8 mouse cellular contexts compared by ENCODE assay signal in the genomic region with DNA sequence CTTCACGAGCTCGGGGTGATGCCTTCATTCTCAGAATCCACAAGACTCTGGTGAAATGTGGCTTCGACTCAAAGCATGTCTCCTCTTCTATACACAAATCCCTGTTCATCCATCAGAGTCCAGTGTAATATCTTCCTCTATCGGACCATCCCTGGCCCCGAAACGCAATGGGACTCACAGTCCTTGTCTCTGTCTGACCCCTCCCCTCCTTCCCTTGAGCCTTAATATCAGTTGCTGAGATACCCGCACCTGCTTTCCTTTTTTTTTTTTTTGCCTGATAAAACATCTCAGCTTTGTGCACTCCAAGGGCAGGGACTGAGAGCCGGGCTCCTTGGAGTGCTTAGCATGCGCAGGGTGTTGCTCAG. TPM values are rescaled to one million over a fixed set of nuclear protein-coding genes. Genes with fewer than 3 reads are reported as not detected.
A peak's percentile ranks its signal among the peaks of the same experiment; 100 is the strongest.
DNase-seq lines count a peak whose midpoint lies in the region; ATAC-seq and TF ChIP-seq lines count a peak whose summit lies in the region.

No protein-coding gene starts in this region.

- DNase-seq in heart, postnatal 0 days (ENCODE audit: low spot score), result no peak
- DNase-seq in heart, adult 11 months, result no peak
- DNase-seq in left cerebral cortex, postnatal 10 days (ENCODE audit: extremely low spot score in 1 of 2, low spot score in 2 of 2), result no peak
- DNase-seq in urinary bladder, adult 2 months (ENCODE audit: low spot score), result no peak
- DNase-seq in spleen, adult 12 weeks (ENCODE audit: low spot score), result no peak

- peaks cover 8% of the 10 kb centered on the region for H3K27me3 ChIP-seq in heart, postnatal 0 days (ENCODE audit: control insufficient read depth, insufficient read depth, low read length)
- H3K27me3 ChIP-seq in hindbrain, embryonic 15.5 days, result 0 out of 2 replicates have a peak, but pooled peaks cover 3% of the 10 kb centered on the region
- no peaks in the 10 kb centered on the region for H3K27me3 ChIP-seq in midbrain, embryonic 15.5 days (replicated peaks)

- H3K36me3 ChIP-seq in heart, postnatal 0 days (replicated peaks; ENCODE audit: control insufficient read depth, insufficient read depth, low read length), result no peaks in the 10 kb centered on the region
- H3K36me3 ChIP-seq in hindbrain, embryonic 15.5 days, result no peaks in the 10 kb centered on the region
- no peaks in the 10 kb centered on the region for H3K36me3 ChIP-seq in midbrain, embryonic 15.5 days (replicated peaks)

- no peak for TF ChIP-seq EP300 in heart, postnatal 0 days (IDR thresholded peaks at IDR 0.05; ENCODE audit: low read depth)

- intact Hi-C loops in left cerebral cortex, postnatal 10 days (cut with DNase I), result no loop called here

- H3K9ac ChIP-seq in heart, postnatal 0 days (replicated peaks; ENCODE audit: low read depth, low read length), result no peak overlapping the region
- peak overlapping the region; percentile 89 for H3K9ac ChIP-seq in hindbrain, embryonic 15.5 days
- peak overlapping the region; percentile 58 for H3K9ac ChIP-seq in midbrain, embryonic 15.5 days

- ATAC-seq in heart, postnatal 0 days (ENCODE audit: insufficient read depth, low read depth), result no peak
- ATAC-seq in hindbrain, embryonic 15.5 days (ENCODE audit: low FRiP score, low read depth), result no peak
- no peak for ATAC-seq in midbrain, embryonic 15.5 days (replicated peaks)

- WGBS in heart, postnatal 0 days, result 14% methylated on average over 9 of the region's 9 CpGs
- 2% methylated on average over 9 of the region's 9 CpGs for WGBS in hindbrain, embryonic 15.5 days
- WGBS in midbrain, embryonic 15.5 days, result 2% methylated on average over 9 of the region's 9 CpGs

- peak overlapping the region; percentile 60 for H3K4me3 ChIP-seq in heart, postnatal 0 days (ENCODE audit: low read depth, low read length)
- peak overlapping the region; percentile 56; the same call in 1 of the 2 replicates for H3K4me3 ChIP-seq in brown adipose tissue, adult 24 weeks (ENCODE audit: insufficient read depth, low read depth, low read length)
- peak overlapping the region; percentile 85 for H3K4me3 ChIP-seq in hindbrain, embryonic 15.5 days
- H3K4me3 ChIP-seq in midbrain, embryonic 15.5 days, result peak overlapping the region; percentile 72

- no peak for TF ChIP-seq CTCF in heart, postnatal 0 days (IDR thresholded peaks at IDR 0.05; ENCODE audit: low read depth)

- no peaks in the 10 kb centered on the region for H3K9me3 ChIP-seq in heart, postnatal 0 days (replicated peaks; ENCODE audit: control insufficient read depth, low read length)
- no peaks in the 10 kb centered on the region for H3K9me3 ChIP-seq in hindbrain, embryonic 15.5 days
- no peaks in the 10 kb centered on the region for H3K9me3 ChIP-seq in midbrain, embryonic 15.5 days

- H3K27ac ChIP-seq in heart, postnatal 0 days (ENCODE audit: low read depth), result no peak overlapping the region
- H3K27ac ChIP-seq in brown adipose tissue, adult 24 weeks (replicated peaks; ENCODE audit: low read depth, low read length), result no peak overlapping the region
- H3K27ac ChIP-seq in hindbrain, embryonic 15.5 days (replicated peaks), result peak overlapping the region; percentile 68
- peak overlapping the region; percentile 78 for H3K27ac ChIP-seq in midbrain, embryonic 15.5 days

- 0 out of 2 replicates have a peak, but pooled peaks cover 8% of the 10 kb centered on the region for H3K4me1 ChIP-seq in heart, postnatal 0 days (ENCODE audit: control insufficient read depth, insufficient read depth)
- peaks cover 2% of the 10 kb centered on the region; the same call in 1 of the 2 replicates for H3K4me1 ChIP-seq in brown adipose tissue, adult 24 weeks (ENCODE audit: control insufficient read depth, insufficient read depth, insufficient read length, low read length)
- H3K4me1 ChIP-seq in hindbrain, embryonic 15.5 days (replicated peaks), result peaks cover 59% of the 10 kb centered on the region
- H3K4me1 ChIP-seq in midbrain, embryonic 15.5 days, result peaks cover 40% of the 10 kb centered on the region

- H3K4me2 ChIP-seq in heart, postnatal 0 days (ENCODE audit: low read depth, low read length), result peak overlapping the region; percentile 75
- H3K4me2 ChIP-seq in hindbrain, embryonic 15.5 days, result peak overlapping the region; percentile 91
- H3K4me2 ChIP-seq in midbrain, embryonic 15.5 days, result peak overlapping the region; percentile 84

RNA-seq across cellular contexts. Expression of gene Azin2, which starts 0.7 kb away (rescaled TPM):
- 4.8 and 7.7 TPM in 2 replicates for total RNA-seq in heart, postnatal 0 days (2014; rRNA removed; ENCODE audit: low replicate concordance)
- polyA plus RNA-seq in heart, postnatal 0 days (2015; fragmentation: Nextera tagmentation; extraction: Ambion mirVana), result 6.0 and 7.1 TPM in 2 replicates
- 3.8 and 4.8 TPM in 2 replicates for polyA plus RNA-seq in brown adipose tissue, adult 24 weeks (2012; ENCODE audit: insufficient read depth, insufficient read length, missing spikeins)
- 17.3 and 21.9 TPM in 2 replicates for polyA plus RNA-seq in hindbrain, embryonic 15.5 days (2015; fragmentation: Nextera tagmentation; extraction: Ambion mirVana)
- 19.1 and 23.2 TPM in 2 replicates for polyA plus RNA-seq in midbrain, embryonic 15.5 days (2015; fragmentation: Nextera tagmentation; extraction: Ambion mirVana)
- 10 to 100 TPM; 30.3 to 36.3 TPM for total RNA-seq in left cerebral cortex, postnatal 10 days (2021)
- 18.8 and 18.9 TPM in 2 replicates for polyA plus RNA-seq in urinary bladder, adult 2 months (2012; rRNA removed)

RNA-seq across cellular contexts. Expression of gene Ak2, which starts 28.9 kb away (rescaled TPM):
- 46.0 and 58.6 TPM in 2 replicates for total RNA-seq in heart, postnatal 0 days (2014; rRNA removed; ENCODE audit: low replicate concordance)
- 148 and 153 TPM in 2 replicates for polyA plus RNA-seq in heart, postnatal 0 days (2015; fragmentation: Nextera tagmentation; extraction: Ambion mirVana)
- polyA plus RNA-seq in brown adipose tissue, adult 24 weeks (2012; ENCODE audit: insufficient read depth, insufficient read length, missing spikeins), result 311 and 382 TPM in 2 replicates
- polyA plus RNA-seq in hindbrain, embryonic 15.5 days (2015; fragmentation: Nextera tagmentation; extraction: Ambion mirVana), result 84.8 and 93.2 TPM in 2 replicates
- polyA plus RNA-seq in midbrain, embryonic 15.5 days (2015; fragmentation: Nextera tagmentation; extraction: Ambion mirVana), result 82.4 and 83.2 TPM in 2 replicates
- 10 to 100 TPM; 30.5 to 30.7 TPM for total RNA-seq in left cerebral cortex, postnatal 10 days (2021)
- 59.2 and 75.5 TPM in 2 replicates for polyA plus RNA-seq in urinary bladder, adult 2 months (2012; rRNA removed)

Comparison
In these comparisons a context has a peak if more than half of its experiments do, and no peak if none do; other contexts are left out.
1. H3K27ac ChIP-seq: peak in hindbrain, embryonic 15.5 days (single experiment) and midbrain, embryonic 15.5 days (single experiment); none in heart, postnatal 0 days (single experiment) and brown adipose tissue, adult 24 weeks (single experiment).
2. Peak in every context shown above with its lines, with median percentiles within 50 percentile points of each other: H3K4me2 ChIP-seq and H3K4me3 ChIP-seq.